Mouse (Mus musculus) adrenal gland, adult 2 months (tissue): ENCODE measurements around the gene Olfm2. TPM values are rescaled to one million over a fixed set of nuclear protein-coding genes. Genes with fewer than 3 reads are reported as not detected.
A peak's percentile ranks its signal among the peaks of the same experiment; 100 is the strongest.

Experiments
- DNase-seq: peaks from one replicate; pipeline ENCODE4 v3.0.0; 2021
- polyA plus RNA-seq: library from polyadenylated mRNA; depleted of rRNA; stranded (reverse); fragments of >200 nt; gene quantifications from 2 replicates; pipeline ENCODE4 v1.2.3, GENCODE M21; 2012
- total RNA-seq, 2 experiments: library from RNA; stranded (reverse); gene quantifications; 2 replicates each; pipeline ENCODE4 v1.2.3; 2021

Olfm2 gene
- total and polyA plus RNA-seq, 3 experiments = 0.49 to 1.1 (median 1.0) TPM

GRCm38 (mm10) chr9:20745129-20745966 lies 801 bp downstream of the Olfm2 start:
- DNase-seq = no peak

GRCm38 (mm10) chr9:20743946-20744738 lies 2.0 kb downstream of the Olfm2 start:
- no peak for DNase-seq

GRCm38 (mm10) chr9:20740407-20740806 lies 5.7 kb downstream of the Olfm2 start:
- peak; percentile 82 for DNase-seq

- no peak for DNase-seq
Observed at GRCm38 (mm10) chr9:20738251-20738999, 7.7 kb downstream of the Olfm2 start.

- no peak for DNase-seq
Observed at GRCm38 (mm10) chr9:20737227-20737626, 8.9 kb downstream of the Olfm2 start.

GRCm38 (mm10) chr9:20734692-20735091 lies 11.5 kb downstream of the Olfm2 start:
- no peak for DNase-seq

- no peak for DNase-seq
Observed at GRCm38 (mm10) chr9:20731797-20732196, 14.4 kb downstream of the Olfm2 start.

GRCm38 (mm10) chr9:20729451-20729850 lies 16.7 kb downstream of the Olfm2 start:
- DNase-seq = no peak

GRCm38 (mm10) chr9:20727601-20728113 lies 18.5 kb downstream of the Olfm2 start:
- DNase-seq = peak; percentile 74

- DNase-seq = peak; percentile 27
Observed at GRCm38 (mm10) chr9:20726859-20727600, 19.1 kb downstream of the Olfm2 start.

GRCm38 (mm10) chr9:20726134-20726858 lies 19.9 kb downstream of the Olfm2 start:
- peak; percentile 14 for DNase-seq

GRCm38 (mm10) chr9:20721582-20721981 lies 24.6 kb downstream of the Olfm2 start:
- DNase-seq = peak; percentile 63

- DNase-seq = no peak
Observed at GRCm38 (mm10) chr9:20715332-20715731, 30.8 kb downstream of the Olfm2 start.

- DNase-seq = no peak
Observed at GRCm38 (mm10) chr9:20713478-20713987, 32.6 kb downstream of the Olfm2 start.

- DNase-seq = no peak
Observed at GRCm38 (mm10) chr9:20712934-20713477, 33.1 kb downstream of the Olfm2 start.

- peak; percentile 81 for DNase-seq
Observed at GRCm38 (mm10) chr9:20710471-20710870, 35.7 kb downstream of the Olfm2 start.

GRCm38 (mm10) chr9:20705981-20706380 lies 40.2 kb downstream of the Olfm2 start:
- no peak for DNase-seq

GRCm38 (mm10) chr9:20705420-20705819 lies 40.7 kb downstream of the Olfm2 start:
- no peak for DNase-seq

- no peak for DNase-seq
Observed at GRCm38 (mm10) chr9:20703832-20704380, 42.2 kb downstream of the Olfm2 start.

- no peak for DNase-seq
Observed at GRCm38 (mm10) chr9:20697466-20697865, 48.7 kb downstream of the Olfm2 start.
